Mouse (Mus musculus) thymus, postnatal 4 days (tissue): ENCODE measurements around the gene Doc2g.

Experiments used
- DNase-seq: peaks from one replicate; pipeline ENCODE4 v3.0.0; 2021

Gene Doc2g

DNA sequence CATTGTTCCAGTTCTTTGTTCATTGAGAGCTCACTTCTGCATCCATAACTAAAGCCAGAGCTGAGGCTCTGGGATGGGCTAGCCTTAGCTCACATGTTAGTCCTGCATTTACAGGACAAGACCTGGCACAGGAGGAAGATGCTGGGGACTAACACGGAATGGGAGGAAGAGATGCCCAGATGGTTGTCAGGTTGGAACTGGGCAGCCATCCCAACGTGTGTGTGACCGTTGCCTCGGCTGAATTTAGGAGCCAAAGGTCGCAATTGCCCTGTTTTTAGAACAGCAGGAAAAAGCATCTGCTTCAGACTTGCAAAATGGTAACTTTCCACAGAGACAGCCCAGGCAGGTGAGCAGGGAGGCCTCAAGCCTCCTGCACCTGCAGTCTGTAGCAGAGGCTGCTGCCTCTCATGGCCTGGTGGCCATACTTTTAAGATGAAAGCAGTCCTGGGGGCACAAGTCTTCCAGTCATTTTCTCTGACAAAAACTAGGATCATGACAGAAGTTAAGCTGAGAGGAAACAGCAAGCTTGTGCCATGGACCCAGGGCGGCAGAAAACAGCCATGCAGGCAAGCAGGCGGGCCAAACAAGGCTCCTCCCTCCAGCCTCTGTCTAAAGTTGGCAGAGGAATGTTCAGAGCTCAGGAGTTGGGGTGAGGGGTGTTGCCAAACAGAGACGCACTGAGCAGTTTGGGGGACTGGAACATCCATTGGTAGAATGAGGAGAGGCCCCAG lies 52.3 kb downstream of the Doc2g start:
- no peak for DNase-seq

DNA sequence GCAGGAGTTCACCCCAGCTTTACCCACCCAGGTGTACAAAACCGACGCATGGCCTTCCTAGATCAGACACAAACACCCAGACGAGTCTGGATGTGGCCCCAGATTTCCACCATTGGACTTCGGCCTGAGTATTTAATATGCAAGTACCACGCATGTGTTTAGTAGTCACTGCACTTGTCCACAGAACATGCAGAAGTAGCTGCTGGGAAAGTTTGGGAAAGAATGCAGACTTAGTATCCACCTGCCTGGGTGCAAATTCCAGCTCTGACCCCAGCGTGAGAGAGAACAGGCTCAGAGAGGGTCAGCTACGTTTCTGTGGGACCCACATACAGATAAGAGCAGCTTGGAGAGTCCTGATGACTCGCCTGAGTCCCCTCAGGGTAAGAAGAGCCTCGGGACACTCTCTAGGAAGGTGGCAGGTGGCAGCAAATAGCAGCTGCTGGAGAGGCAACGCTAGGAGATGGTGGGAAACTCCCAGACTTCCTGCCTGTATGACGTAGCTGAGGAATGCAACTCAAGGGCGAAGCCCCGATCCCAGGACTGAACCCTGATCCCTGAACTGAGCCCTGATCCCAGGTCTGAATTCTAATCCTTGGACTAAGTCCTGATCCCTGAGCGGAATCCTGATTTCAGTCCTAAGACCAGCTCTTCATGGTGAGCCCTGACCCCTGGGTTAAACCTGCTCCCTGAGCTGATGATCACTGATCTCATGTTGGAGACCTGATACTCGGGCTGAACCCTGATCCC lies 53.0 kb downstream of the Doc2g start:
- no peak for DNase-seq
